Mouse (Mus musculus) limb, embryonic 10.5 days (tissue): ENCODE results near the gene Orc2. TPM values are rescaled to one million over a fixed set of nuclear protein-coding genes. Genes with fewer than 3 reads are reported as not detected.

Experiments
- DNase-seq: peaks from one replicate; pipeline ENCODE4 v3.0.0-alpha.2; 2017; ENCODE audit warnings: low spot score
- H3K27ac ChIP-seq: fragments of 300-500 bp; sonication (generic); 2 replicates; pipeline ENCODE4 v1.5.1; 2016; ENCODE audit warnings: mild to moderate bottlenecking
- H3K27me3 ChIP-seq: fragments of 300-500 bp; sonication (generic); 2 replicates; pipeline ENCODE4 v1.6.1; 2016; ENCODE audit warnings: low read depth, mild to moderate bottlenecking; ENCODE audit not compliant: poor library complexity, severe bottlenecking
- H3K36me3 ChIP-seq: fragments of 300-500 bp; sonication (generic); 2 replicates; pipeline ENCODE4 v1.6.1; 2016; ENCODE audit warnings: mild to moderate bottlenecking, moderate library complexity
- H3K4me1 ChIP-seq: fragments of 300-500 bp; sonication (generic); 2 replicates; pipeline ENCODE4 v1.6.1; 2016
- H3K4me3 ChIP-seq: fragments of 300-500 bp; sonication (generic); 2 replicates; pipeline ENCODE4 v1.5.1; 2016; ENCODE audit warnings: mild to moderate bottlenecking, moderate library complexity
- H3K9me3 ChIP-seq: fragments of 300-500 bp; sonication (generic); replicated peaks from 2 replicates; pipeline ENCODE4 v1.6.1; 2016; ENCODE audit warnings: mild to moderate bottlenecking
- WGBS: fragments of 180-500 bp; shearing (Covaris S2); methylation state at CpG from one replicate; pipeline ENCODE4 v1.1.7; 2016; 5-methylcytosine and 5-hydroxymethylcytosine counted together
- polyA plus RNA-seq: library from polyadenylated mRNA; unstranded; fragments of >200 nt; fragmentation: Nextera tagmentation; extraction: Ambion mirVana; gene quantifications from 2 replicates; pipeline ENCODE4 v1.2.1, GENCODE M21; 2016

Gene Orc2
- polyA plus RNA-seq, 1 experiment from 2014 or later = 50.1 TPM

DNA sequence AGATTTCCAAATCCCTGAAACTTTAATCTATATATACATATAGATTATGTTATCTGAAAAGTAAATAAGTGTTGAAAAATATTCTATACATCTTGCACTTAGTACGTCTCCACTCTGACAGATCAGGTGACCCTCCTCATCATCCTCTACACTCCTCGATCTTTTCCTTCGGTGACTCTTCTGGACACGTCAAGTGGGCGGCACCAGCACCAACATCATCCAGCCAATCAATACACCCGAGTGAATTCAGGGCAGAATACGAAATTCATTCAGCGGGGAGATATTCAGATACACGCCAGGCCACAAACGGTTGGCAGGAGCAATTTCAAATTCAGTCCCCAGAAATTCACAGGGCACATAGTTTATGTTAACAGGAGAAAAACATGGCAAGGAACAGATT, 84.9 kb downstream of the Orc2 start:
- H3K36me3 ChIP-seq = peaks cover 72% of the 10 kb centered on the region
- H3K9me3 ChIP-seq = no peaks in the 10 kb centered on the region
- DNase-seq = no peak
- peaks cover 9% of the 10 kb centered on the region; the same call in 1 of the 2 replicates for H3K4me1 ChIP-seq
- no peaks in the 10 kb centered on the region for H3K27me3 ChIP-seq
- no peak overlapping the region for H3K4me3 ChIP-seq
- no peak overlapping the region for H3K27ac ChIP-seq
- 93% methylated on average over 10 of the region's 10 CpGs for WGBS

DNA sequence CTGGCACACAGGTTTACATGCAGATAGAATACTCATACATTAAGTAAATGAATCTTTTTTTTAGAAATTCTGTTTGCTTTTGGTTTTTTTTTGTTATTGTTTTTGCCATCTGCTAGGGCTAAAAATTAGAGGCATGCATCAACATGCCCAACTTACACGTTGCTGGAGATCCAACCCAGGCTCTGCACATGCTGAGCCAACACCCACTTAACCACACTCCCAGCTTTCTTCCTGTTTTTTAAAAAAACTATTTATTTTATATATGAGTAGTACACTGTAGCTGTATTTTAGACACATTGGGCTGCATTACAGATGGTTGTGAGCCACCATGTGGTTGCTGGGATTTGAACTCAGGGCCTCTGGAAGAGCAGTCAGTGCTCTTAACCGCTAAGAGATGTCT, 88.9 kb downstream of the Orc2 start:
- Histone ChIP-seq H3K27ac (no peak overlapping the region), H3K9me3 (no peaks in the 10 kb centered on the region), H3K4me1 (no peaks in the 10 kb centered on the region), H3K4me3 (no peak overlapping the region), H3K27me3 (no peaks in the 10 kb centered on the region), H3K36me3 (peaks cover 99% of the 10 kb centered on the region)
- WGBS = 94% methylated on average over 2 of the region's 2 CpGs
- DNase-seq = no peak

DNA sequence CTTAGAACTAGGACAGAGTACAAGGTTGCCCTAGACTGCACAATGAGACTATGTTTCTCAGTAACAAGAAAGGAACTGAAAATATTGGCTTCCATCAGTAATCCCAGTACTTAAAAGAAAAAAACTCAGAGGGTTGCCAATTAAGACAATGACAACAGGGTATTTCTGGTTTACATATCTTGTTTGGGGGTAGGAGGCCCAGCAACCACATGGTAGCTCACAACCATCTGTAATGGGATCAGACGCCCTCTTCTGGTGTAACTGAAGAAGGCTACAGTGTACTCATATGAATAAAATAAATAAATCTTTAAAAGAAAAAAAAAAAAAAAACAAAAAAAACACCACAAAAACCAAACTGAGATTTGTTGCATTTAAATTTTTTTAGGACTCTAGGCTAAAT, 89.5 kb downstream of the Orc2 start:
- H3K27ac ChIP-seq = no peak overlapping the region
- no peaks in the 10 kb centered on the region for H3K4me1 ChIP-seq
- 35% methylated on average over 1 of the region's 1 CpGs for WGBS
- no peak for DNase-seq
- H3K4me3 ChIP-seq = no peak overlapping the region
- no peaks in the 10 kb centered on the region for H3K27me3 ChIP-seq
- H3K9me3 ChIP-seq = no peaks in the 10 kb centered on the region
- peaks cover 99% of the 10 kb centered on the region for H3K36me3 ChIP-seq

Other genes with a start within 250 kb of the Orc2 start
- 0.03 TPM in 1 of 2 replicates, not detected in the other for gene Aox2, start 226.8 kb downstream of the Orc2 start, polyA plus RNA-seq
- 419 and 449 TPM in 2 replicates for gene Bzw1, start 112.2 kb downstream of the Orc2 start, polyA plus RNA-seq
- 111 and 153 TPM in 2 replicates for gene Clk1, start 81.0 kb downstream of the Orc2 start, polyA plus RNA-seq
- gene Nif3l1, start 60.0 kb downstream of the Orc2 start, polyA plus RNA-seq = 77.7 and 86.3 TPM in 2 replicates
- gene Ppil3, start 59.6 kb downstream of the Orc2 start, polyA plus RNA-seq = 61.5 and 64.8 TPM in 2 replicates
- 4.8 and 6.0 TPM in 2 replicates for gene Fam126b, start 81.2 kb upstream of the Orc2 start, polyA plus RNA-seq
- gene Ndufb3, start 81.3 kb upstream of the Orc2 start, polyA plus RNA-seq = 140 and 144 TPM in 2 replicates
- gene Als2cr12, start 190.9 kb upstream of the Orc2 start, polyA plus RNA-seq = not detected in 2 replicates
- 23.2 and 26.2 TPM in 2 replicates for gene Cflar, start 206.4 kb upstream of the Orc2 start, polyA plus RNA-seq